Mouse (Mus musculus): Measurements from ENCODE around the gene Mmp25. TPM values are rescaled to one million over a fixed set of nuclear protein-coding genes. Genes with fewer than 3 reads are reported as not detected.
A peak's percentile ranks its signal among the peaks of the same experiment; 100 is the strongest.

Gene Mmp25
- polyA plus RNA-seq, 1 experiment from 2014 or later = 0.78 TPM

- Histone ChIP-seq H3K4me1 (replicated peaks; ENCODE audit: control insufficient read depth, insufficient read depth, low read length) (peaks cover 31% of the 10 kb centered on the region), H3K36me3 (ENCODE audit: control insufficient read depth, insufficient read depth, low read length) (peaks cover 19% of the 10 kb centered on the region), H3K9me3 (ENCODE audit: control insufficient read depth, low read length) (no peaks in the 10 kb centered on the region), H3K9ac (ENCODE audit: low read length) (no peak overlapping the region), H3K4me3 (ENCODE audit: low read length) (no peak overlapping the region), H3K27ac (ENCODE audit: low read length) (no peak overlapping the region), H3K4me2 (ENCODE audit: low read depth, low read length) (no peak overlapping the region), H3K27me3 (ENCODE audit: control insufficient read depth, insufficient read depth, low read depth, low read length) (no peaks in the 10 kb centered on the region)
- WGBS = 89% methylated on average over 3 of the region's 3 CpGs
- ATAC-seq (ENCODE audit: low read depth) = no peak
Observed at GRCm38 (mm10) chr17:23671519-23671918, 26.4 kb upstream of the Mmp25 start.

GRCm38 (mm10) chr17:23670516-23671074 is 25.5 kb upstream of the Mmp25 start:
- 84% methylated on average over 7 of the region's 7 CpGs for WGBS
- no peak overlapping the region for H3K27ac ChIP-seq (ENCODE audit: low read length)
- H3K27me3 ChIP-seq (ENCODE audit: control insufficient read depth, insufficient read depth, low read depth, low read length) = no peaks in the 10 kb centered on the region
- no peak overlapping the region for H3K9ac ChIP-seq (ENCODE audit: low read length)
- H3K36me3 ChIP-seq (ENCODE audit: control insufficient read depth, insufficient read depth, low read length) = peaks cover 21% of the 10 kb centered on the region
- H3K4me2 ChIP-seq (ENCODE audit: low read depth, low read length) = no peak overlapping the region
- no peaks in the 10 kb centered on the region for H3K9me3 ChIP-seq (ENCODE audit: control insufficient read depth, low read length)
- H3K4me1 ChIP-seq (replicated peaks; ENCODE audit: control insufficient read depth, insufficient read depth, low read length) = peaks cover 22% of the 10 kb centered on the region
- no peak for ATAC-seq (ENCODE audit: low read depth)
- no peak overlapping the region for H3K4me3 ChIP-seq (ENCODE audit: low read length)

GRCm38 (mm10) chr17:23665511-23665910 is 20.4 kb upstream of the Mmp25 start:
- Histone ChIP-seq H3K27me3 (ENCODE audit: control insufficient read depth, insufficient read depth, low read depth, low read length) (peaks cover 8% of the 10 kb centered on the region), H3K9me3 (ENCODE audit: control insufficient read depth, low read length) (no peaks in the 10 kb centered on the region), H3K4me2 (ENCODE audit: low read depth, low read length) (no peak overlapping the region), H3K36me3 (ENCODE audit: control insufficient read depth, insufficient read depth, low read length) (peaks cover 21% of the 10 kb centered on the region), H3K4me1 (replicated peaks; ENCODE audit: control insufficient read depth, insufficient read depth, low read length) (peaks cover 2% of the 10 kb centered on the region; the same call in 1 of the 2 replicates), H3K9ac (ENCODE audit: low read length) (no peak overlapping the region), H3K4me3 (ENCODE audit: low read length) (no peak overlapping the region), H3K27ac (ENCODE audit: low read length) (no peak overlapping the region)
- ATAC-seq (ENCODE audit: low read depth) = no peak
- whole genome bisulfite sequencing = 69% methylated on average over 14 of the region's 14 CpGs

GRCm38 (mm10) chr17:23664556-23665021 is 19.5 kb upstream of the Mmp25 start:
- H3K36me3 ChIP-seq (ENCODE audit: control insufficient read depth, insufficient read depth, low read length) = peaks cover 17% of the 10 kb centered on the region
- H3K4me1 ChIP-seq (replicated peaks; ENCODE audit: control insufficient read depth, insufficient read depth, low read length) = peaks cover 2% of the 10 kb centered on the region; the same call in 1 of the 2 replicates
- no peaks in the 10 kb centered on the region for H3K9me3 ChIP-seq (ENCODE audit: control insufficient read depth, low read length)
- no peak overlapping the region for H3K9ac ChIP-seq (ENCODE audit: low read length)
- H3K27me3 ChIP-seq (ENCODE audit: control insufficient read depth, insufficient read depth, low read depth, low read length) = peaks cover 11% of the 10 kb centered on the region
- 9% methylated on average over 5 of the region's 5 CpGs for WGBS
- no peak overlapping the region for H3K27ac ChIP-seq (ENCODE audit: low read length)
- no peak overlapping the region for H3K4me3 ChIP-seq (ENCODE audit: low read length)
- ATAC-seq (ENCODE audit: low read depth) = peak; percentile 26; the same call in 1 of the 2 replicates
- no peak overlapping the region for H3K4me2 ChIP-seq (ENCODE audit: low read depth, low read length)

GRCm38 (mm10) chr17:23661526-23661925 is 16.4 kb upstream of the Mmp25 start:
- no peak for ATAC-seq (ENCODE audit: low read depth)
- Histone ChIP-seq H3K4me2 (ENCODE audit: low read depth, low read length) (no peak overlapping the region), H3K27me3 (ENCODE audit: control insufficient read depth, insufficient read depth, low read depth, low read length) (peaks cover 11% of the 10 kb centered on the region)

GRCm38 (mm10) chr17:23660876-23661200 is 15.8 kb upstream of the Mmp25 start:
- Histone ChIP-seq H3K9ac (ENCODE audit: low read length) (peak overlapping the region; percentile 51), H3K36me3 (ENCODE audit: control insufficient read depth, insufficient read depth, low read length) (no peaks in the 10 kb centered on the region), H3K4me3 (ENCODE audit: low read length) (peak overlapping the region; percentile 47), H3K9me3 (ENCODE audit: control insufficient read depth, low read length) (no peaks in the 10 kb centered on the region), H3K4me1 (replicated peaks; ENCODE audit: control insufficient read depth, insufficient read depth, low read length) (peaks cover 2% of the 10 kb centered on the region; the same call in 1 of the 2 replicates), H3K27me3 (ENCODE audit: control insufficient read depth, insufficient read depth, low read depth, low read length) (peaks cover 11% of the 10 kb centered on the region), H3K27ac (ENCODE audit: low read length) (0 out of 2 replicates have a peak overlapping the region, but pooled peaks have one; percentile 26), H3K4me2 (ENCODE audit: low read depth, low read length) (peak overlapping the region; percentile 59)
- WGBS = 1% methylated on average over 14 of the region's 14 CpGs
- peak; percentile 58 for ATAC-seq (ENCODE audit: low read depth)

More at GRCm38 (mm10) chr17:23661526-23661925, 16.4 kb upstream of the Mmp25 start:
- Histone ChIP-seq H3K9me3 (ENCODE audit: control insufficient read depth, low read length) (no peaks in the 10 kb centered on the region), H3K27ac (ENCODE audit: low read length) (no peak overlapping the region), H3K4me3 (ENCODE audit: low read length) (no peak overlapping the region), H3K9ac (ENCODE audit: low read length) (no peak overlapping the region), H3K4me1 (replicated peaks; ENCODE audit: control insufficient read depth, insufficient read depth, low read length) (peaks cover 2% of the 10 kb centered on the region; the same call in 1 of the 2 replicates), H3K36me3 (ENCODE audit: control insufficient read depth, insufficient read depth, low read length) (peaks cover 2% of the 10 kb centered on the region; the same call in 1 of the 2 replicates)
- WGBS = 2% methylated on average over 9 of the region's 9 CpGs

GRCm38 (mm10) chr17:23660117-23660875 is 15.2 kb upstream of the Mmp25 start, which contains the start of gene Bicdl2:
Bicdl2 (plus strand) TSS chr17:23660506.
- no peaks in the 10 kb centered on the region for H3K36me3 ChIP-seq (ENCODE audit: control insufficient read depth, insufficient read depth, low read length)
- peaks cover 11% of the 10 kb centered on the region for H3K27me3 ChIP-seq (ENCODE audit: control insufficient read depth, insufficient read depth, low read depth, low read length)
- peak within 1 kb of the TSS; percentile 59 for H3K4me2 ChIP-seq (ENCODE audit: low read depth, low read length)
- H3K4me1 ChIP-seq (replicated peaks; ENCODE audit: control insufficient read depth, insufficient read depth, low read length) = peaks cover 2% of the 10 kb centered on the region; the same call in 1 of the 2 replicates
- peak within 1 kb of the TSS; percentile 26; the same call in 1 of the 2 replicates for H3K27ac ChIP-seq (ENCODE audit: low read length)
- H3K9ac ChIP-seq (ENCODE audit: low read length) = peak within 1 kb of the TSS; percentile 51
- ATAC-seq (ENCODE audit: low read depth) = peak; percentile 66
- H3K4me3 ChIP-seq (ENCODE audit: low read length) = peak within 1 kb of the TSS; percentile 47
- H3K9me3 ChIP-seq (ENCODE audit: control insufficient read depth, low read length) = no peaks in the 10 kb centered on the region
- 5% methylated on average over 27 of the region's 27 CpGs for WGBS

GRCm38 (mm10) chr17:23658450-23658849 is 13.4 kb upstream of the Mmp25 start:
- Histone ChIP-seq H3K36me3 (ENCODE audit: control insufficient read depth, insufficient read depth, low read length) (no peaks in the 10 kb centered on the region), H3K9ac (ENCODE audit: low read length) (no peak overlapping the region), H3K27me3 (ENCODE audit: control insufficient read depth, insufficient read depth, low read depth, low read length) (peaks cover 11% of the 10 kb centered on the region), H3K27ac (ENCODE audit: low read length) (no peak overlapping the region), H3K9me3 (ENCODE audit: control insufficient read depth, low read length) (no peaks in the 10 kb centered on the region), H3K4me2 (ENCODE audit: low read depth, low read length) (no peak overlapping the region), H3K4me3 (ENCODE audit: low read length) (no peak overlapping the region), H3K4me1 (replicated peaks; ENCODE audit: control insufficient read depth, insufficient read depth, low read length) (no peaks in the 10 kb centered on the region)
- 76% methylated on average over 3 of the region's 3 CpGs for WGBS
- ATAC-seq (ENCODE audit: low read depth) = no peak

- no peak overlapping the region for H3K4me3 ChIP-seq (ENCODE audit: low read length)
- no peak overlapping the region for H3K27ac ChIP-seq (ENCODE audit: low read length)
- no peak overlapping the region for H3K9ac ChIP-seq (ENCODE audit: low read length)
- ATAC-seq (ENCODE audit: low read depth) = no peak
- no peaks in the 10 kb centered on the region for H3K9me3 ChIP-seq (ENCODE audit: control insufficient read depth, low read length)
- no peak overlapping the region for H3K4me2 ChIP-seq (ENCODE audit: low read depth, low read length)
- WGBS = 45% methylated on average over 2 of the region's 2 CpGs
- H3K4me1 ChIP-seq (replicated peaks; ENCODE audit: control insufficient read depth, insufficient read depth, low read length) = no peaks in the 10 kb centered on the region
- no peaks in the 10 kb centered on the region for H3K27me3 ChIP-seq (ENCODE audit: control insufficient read depth, insufficient read depth, low read depth, low read length)
- no peaks in the 10 kb centered on the region for H3K36me3 ChIP-seq (ENCODE audit: control insufficient read depth, insufficient read depth, low read length)
Observed at GRCm38 (mm10) chr17:23654410-23654809, 9.3 kb upstream of the Mmp25 start.

Data from lung, embryonic 16.5 days (tissue).